Mouse (Mus musculus): ENCODE measurements around the gene Snrpc. TPM values are rescaled to one million over a fixed set of nuclear protein-coding genes. Genes with fewer than 3 reads are reported as not detected.
A peak's percentile ranks its signal among the peaks of the same experiment; 100 is the strongest.
"Not testable (repeated sequence)": the region's sequence is repeated elsewhere in the genome, so short reads cannot be mapped to it uniquely, and the experiment has no call there.

Gene Snrpc
- 198 and 207 TPM in 2 replicates for polyA plus RNA-seq (2015; fragmentation: Nextera tagmentation; extraction: Ambion mirVana)

DNA sequence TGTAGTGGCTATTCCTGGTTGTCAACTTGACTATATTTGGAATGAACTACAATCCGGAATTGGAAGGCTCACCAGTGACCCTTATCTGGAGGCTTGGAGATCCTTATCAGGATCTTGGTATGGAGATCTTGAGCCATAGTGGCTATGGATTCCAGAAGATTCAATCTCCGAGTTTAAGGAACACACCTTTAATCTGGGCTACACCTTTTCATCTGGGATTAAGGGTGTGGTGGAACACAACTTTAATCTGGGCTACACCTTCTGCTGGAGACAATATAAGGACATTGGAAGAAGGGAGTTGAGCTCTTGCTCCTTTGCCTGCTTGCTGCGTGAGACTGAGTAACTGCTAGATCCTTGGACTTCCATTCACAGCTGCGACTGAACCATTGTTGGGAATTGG lies at the start of gene Snrpc:
Snrpc (plus strand) TSS at position 301 of the 400 bp plus-strand sequence.
- not testable (repeated sequence) for H3K9me3 ChIP-seq (ENCODE audit: control insufficient read depth, low read length); H3K27me3 ChIP-seq (replicated peaks; ENCODE audit: control insufficient read depth, insufficient read depth, low read length); H3K4me3 ChIP-seq (ENCODE audit: low read length); H3K36me3 ChIP-seq (ENCODE audit: control insufficient read depth, insufficient read depth, low read length); H3K27ac ChIP-seq (ENCODE audit: low read depth, low read length); H3K9ac ChIP-seq (ENCODE audit: low read depth, low read length); ATAC-seq; H3K4me1 ChIP-seq (ENCODE audit: control insufficient read depth, insufficient read depth, low read depth, low read length); H3K4me2 ChIP-seq (ENCODE audit: low read length)
- WGBS = 78% methylated on average over 2 of the region's 4 CpGs

DNA sequence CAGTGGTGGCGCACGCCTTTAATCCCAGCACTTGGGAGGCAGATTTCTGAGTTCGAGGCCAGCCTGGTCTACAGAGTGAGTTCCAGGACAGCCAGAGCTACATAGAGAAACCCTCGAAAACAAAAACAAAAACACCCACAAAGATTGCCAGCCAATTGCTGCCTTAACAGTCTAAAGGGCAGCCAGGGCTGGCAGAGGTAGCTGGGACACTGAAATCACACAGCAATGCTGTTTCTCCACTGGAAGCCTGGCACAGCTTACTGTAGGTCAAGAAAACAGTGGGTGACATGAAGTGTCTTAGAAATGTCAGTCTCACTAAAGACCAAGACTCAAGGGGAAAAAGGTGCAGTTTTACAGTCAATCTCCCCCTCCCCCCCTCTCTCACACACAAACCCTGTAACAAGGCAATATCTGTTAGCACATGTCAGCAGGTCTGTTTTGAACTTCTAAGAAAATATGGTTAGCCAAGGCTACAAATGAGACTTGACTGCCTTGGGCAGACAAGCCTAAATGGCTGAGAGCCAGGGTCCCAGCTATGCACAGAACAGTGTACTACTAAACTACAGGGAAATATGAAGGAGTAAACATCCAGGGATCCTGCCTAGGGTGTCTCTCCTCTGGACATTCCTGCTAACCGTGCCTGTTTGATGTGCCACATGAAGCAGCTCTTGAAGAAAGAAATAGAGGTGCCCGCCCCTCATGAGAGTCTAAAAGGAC lies 49.3 kb upstream of the Snrpc start:
- Histone ChIP-seq H3K27me3 (replicated peaks; ENCODE audit: control insufficient read depth, insufficient read depth, low read length) (no peaks in the 10 kb centered on the region), H3K27ac (ENCODE audit: low read depth, low read length) (no peak overlapping the region), H3K36me3 (ENCODE audit: control insufficient read depth, insufficient read depth, low read length) (peaks cover 10% of the 10 kb centered on the region), H3K4me2 (ENCODE audit: low read length) (no peak overlapping the region), H3K4me3 (ENCODE audit: low read length) (no peak overlapping the region), H3K9ac (ENCODE audit: low read depth, low read length) (no peak overlapping the region), H3K9me3 (ENCODE audit: control insufficient read depth, low read length) (no peaks in the 10 kb centered on the region), H3K4me1 (ENCODE audit: control insufficient read depth, insufficient read depth, low read depth, low read length) (0 out of 2 replicates have a peak, but pooled peaks cover 3% of the 10 kb centered on the region)
- 90% methylated on average over 6 of the region's 6 CpGs for WGBS
- ATAC-seq = no peak

DNA sequence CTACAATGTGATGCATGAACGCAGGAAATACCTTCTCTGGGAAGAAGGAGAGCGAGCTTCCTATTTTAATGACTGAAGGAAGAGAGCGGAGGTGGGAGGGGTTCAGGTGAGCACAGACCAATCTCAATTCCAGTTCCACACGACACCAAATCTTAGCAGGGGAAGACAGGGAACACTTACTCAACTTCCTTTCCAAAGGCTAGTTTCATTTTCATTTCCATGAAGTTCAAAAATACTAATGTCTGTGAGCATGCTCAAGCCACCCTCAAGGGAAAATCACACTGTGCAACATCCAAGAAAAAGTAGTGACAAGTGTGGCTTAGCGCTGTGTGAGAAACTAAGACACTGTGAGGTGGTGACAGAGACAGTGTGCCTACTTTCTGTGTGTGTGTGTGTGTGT lies 47.9 kb upstream of the Snrpc start:
- H3K4me3 ChIP-seq (ENCODE audit: low read length) = no peak overlapping the region
- H3K27ac ChIP-seq (ENCODE audit: low read depth, low read length) = no peak overlapping the region
- no peaks in the 10 kb centered on the region for H3K27me3 ChIP-seq (replicated peaks; ENCODE audit: control insufficient read depth, insufficient read depth, low read length)
- no peak for ATAC-seq
- no peak overlapping the region for H3K9ac ChIP-seq (ENCODE audit: low read depth, low read length)
- H3K36me3 ChIP-seq (ENCODE audit: control insufficient read depth, insufficient read depth, low read length) = peaks cover 6% of the 10 kb centered on the region
- WGBS = 89% methylated on average over 5 of the region's 5 CpGs
- H3K4me1 ChIP-seq (ENCODE audit: control insufficient read depth, insufficient read depth, low read depth, low read length) = 0 out of 2 replicates have a peak, but pooled peaks cover 3% of the 10 kb centered on the region
- no peak overlapping the region for H3K4me2 ChIP-seq (ENCODE audit: low read length)
- no peaks in the 10 kb centered on the region for H3K9me3 ChIP-seq (ENCODE audit: control insufficient read depth, low read length)

DNA sequence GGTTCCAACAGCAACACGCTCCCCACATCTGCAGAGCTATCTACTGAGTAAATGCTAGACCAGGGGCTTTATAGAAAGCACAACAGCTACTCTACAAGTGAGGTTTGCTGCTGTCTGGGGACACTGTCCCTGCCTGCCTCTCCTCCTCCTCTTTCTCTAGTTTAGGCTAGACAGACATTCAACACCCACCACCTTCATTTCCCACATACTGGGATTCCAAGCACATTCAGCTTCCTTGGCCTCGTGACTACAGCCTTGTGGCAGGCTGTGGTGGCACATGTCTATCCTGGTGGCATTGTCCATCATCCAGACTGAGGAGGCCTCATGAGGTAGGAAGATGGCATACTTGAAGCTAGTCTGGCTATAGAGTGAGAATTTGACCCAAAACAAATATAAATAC lies 47.0 kb upstream of the Snrpc start:
- Histone ChIP-seq H3K27me3 (replicated peaks; ENCODE audit: control insufficient read depth, insufficient read depth, low read length) (no peaks in the 10 kb centered on the region), H3K9me3 (ENCODE audit: control insufficient read depth, low read length) (no peaks in the 10 kb centered on the region), H3K27ac (ENCODE audit: low read depth, low read length) (no peak overlapping the region), H3K4me2 (ENCODE audit: low read length) (no peak overlapping the region), H3K36me3 (ENCODE audit: control insufficient read depth, insufficient read depth, low read length) (no peaks in the 10 kb centered on the region; the same call in 1 of the 2 replicates), H3K9ac (ENCODE audit: low read depth, low read length) (no peak overlapping the region), H3K4me3 (ENCODE audit: low read length) (no peak overlapping the region), H3K4me1 (ENCODE audit: control insufficient read depth, insufficient read depth, low read depth, low read length) (0 out of 2 replicates have a peak, but pooled peaks cover 3% of the 10 kb centered on the region)
- ATAC-seq = no peak
- WGBS = 82% methylated on average over 2 of the region's 2 CpGs

DNA sequence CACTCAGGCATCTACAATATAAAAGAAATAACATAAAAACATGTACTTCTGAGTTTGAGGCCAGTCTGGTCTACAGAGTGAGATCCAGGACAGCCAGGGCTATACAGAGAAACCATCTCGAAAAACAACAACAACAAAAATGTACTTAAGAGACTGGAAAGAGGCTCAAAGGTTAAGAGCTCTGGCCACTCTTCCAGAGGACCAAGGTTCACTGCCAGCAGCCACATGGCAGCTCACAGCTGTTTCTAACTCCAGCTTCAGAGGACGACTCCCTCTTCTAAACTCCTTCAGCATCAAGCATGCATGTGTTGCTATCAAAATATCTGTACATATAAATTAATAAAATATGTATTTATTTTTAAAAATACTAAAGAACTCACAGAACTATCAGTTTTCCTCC lies 46.4 kb upstream of the Snrpc start:
- no peak for ATAC-seq
- WGBS = 80% methylated on average over 2 of the region's 2 CpGs
- H3K4me1 ChIP-seq (ENCODE audit: control insufficient read depth, insufficient read depth, low read depth, low read length) = peaks cover 5% of the 10 kb centered on the region
- no peaks in the 10 kb centered on the region for H3K36me3 ChIP-seq (ENCODE audit: control insufficient read depth, insufficient read depth, low read length)
- no peak overlapping the region for H3K4me3 ChIP-seq (ENCODE audit: low read length)
- H3K27me3 ChIP-seq (replicated peaks; ENCODE audit: control insufficient read depth, insufficient read depth, low read length) = no peaks in the 10 kb centered on the region
- H3K9ac ChIP-seq (ENCODE audit: low read depth, low read length) = no peak overlapping the region
- H3K4me2 ChIP-seq (ENCODE audit: low read length) = no peak overlapping the region
- no peaks in the 10 kb centered on the region for H3K9me3 ChIP-seq (ENCODE audit: control insufficient read depth, low read length)
- no peak overlapping the region for H3K27ac ChIP-seq (ENCODE audit: low read depth, low read length)

DNA sequence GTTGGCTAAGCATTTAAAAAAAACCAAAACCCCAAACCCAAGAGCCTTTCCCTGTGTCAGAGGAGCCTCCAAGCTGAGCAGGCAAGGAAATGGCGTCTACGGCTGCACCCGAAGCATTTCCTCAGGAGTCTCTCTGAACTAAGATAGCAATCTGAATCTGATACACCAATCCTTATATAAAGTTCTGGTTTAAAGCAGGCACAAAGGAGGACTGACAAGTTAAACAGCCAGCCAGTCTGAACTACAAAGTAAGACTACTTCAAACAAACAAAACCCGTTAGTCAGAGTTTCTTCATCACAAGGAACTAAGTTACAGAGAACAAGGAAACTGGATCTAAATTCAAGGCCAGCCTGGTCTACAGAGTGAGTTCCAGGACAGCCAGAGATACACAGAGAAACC lies 45.4 kb upstream of the Snrpc start:
- Histone ChIP-seq H3K4me2 (ENCODE audit: low read length) (no peak overlapping the region), H3K4me1 (ENCODE audit: control insufficient read depth, insufficient read depth, low read depth, low read length) (peaks cover 15% of the 10 kb centered on the region), H3K36me3 (ENCODE audit: control insufficient read depth, insufficient read depth, low read length) (no peaks in the 10 kb centered on the region), H3K9me3 (ENCODE audit: control insufficient read depth, low read length) (no peaks in the 10 kb centered on the region), H3K27me3 (replicated peaks; ENCODE audit: control insufficient read depth, insufficient read depth, low read length) (no peaks in the 10 kb centered on the region), H3K4me3 (ENCODE audit: low read length) (no peak overlapping the region), H3K9ac (ENCODE audit: low read depth, low read length) (no peak overlapping the region), H3K27ac (ENCODE audit: low read depth, low read length) (no peak overlapping the region)
- no peak for ATAC-seq
- 89% methylated on average over 4 of the region's 4 CpGs for WGBS

DNA sequence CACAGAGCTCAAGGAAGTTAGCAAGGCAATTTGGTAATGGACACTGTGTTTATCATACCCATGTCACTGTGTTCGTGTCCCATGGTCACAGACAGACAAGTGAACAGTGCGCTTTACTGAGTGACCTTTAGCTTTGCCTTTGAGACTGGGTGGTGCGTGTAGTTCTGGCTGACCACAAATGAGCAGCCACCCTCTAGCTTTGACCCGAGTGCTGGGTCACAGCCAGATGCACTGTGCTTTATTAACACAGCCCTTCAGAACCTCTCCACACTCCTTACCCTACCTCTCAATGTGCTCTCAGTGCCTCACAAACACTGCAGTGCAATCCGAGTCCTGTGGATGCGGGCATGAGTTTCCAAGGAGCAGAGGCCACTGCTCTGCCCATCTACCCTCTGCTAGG lies 44.8 kb upstream of the Snrpc start:
- Histone ChIP-seq H3K9me3 (ENCODE audit: control insufficient read depth, low read length) (no peaks in the 10 kb centered on the region), H3K27me3 (replicated peaks; ENCODE audit: control insufficient read depth, insufficient read depth, low read length) (no peaks in the 10 kb centered on the region), H3K4me2 (ENCODE audit: low read length) (no peak overlapping the region), H3K4me3 (ENCODE audit: low read length) (no peak overlapping the region), H3K27ac (ENCODE audit: low read depth, low read length) (no peak overlapping the region), H3K9ac (ENCODE audit: low read depth, low read length) (no peak overlapping the region), H3K36me3 (ENCODE audit: control insufficient read depth, insufficient read depth, low read length) (no peaks in the 10 kb centered on the region), H3K4me1 (ENCODE audit: control insufficient read depth, insufficient read depth, low read depth, low read length) (peaks cover 21% of the 10 kb centered on the region)
- 89% methylated on average over 6 of the region's 6 CpGs for WGBS
- no peak for ATAC-seq

DNA sequence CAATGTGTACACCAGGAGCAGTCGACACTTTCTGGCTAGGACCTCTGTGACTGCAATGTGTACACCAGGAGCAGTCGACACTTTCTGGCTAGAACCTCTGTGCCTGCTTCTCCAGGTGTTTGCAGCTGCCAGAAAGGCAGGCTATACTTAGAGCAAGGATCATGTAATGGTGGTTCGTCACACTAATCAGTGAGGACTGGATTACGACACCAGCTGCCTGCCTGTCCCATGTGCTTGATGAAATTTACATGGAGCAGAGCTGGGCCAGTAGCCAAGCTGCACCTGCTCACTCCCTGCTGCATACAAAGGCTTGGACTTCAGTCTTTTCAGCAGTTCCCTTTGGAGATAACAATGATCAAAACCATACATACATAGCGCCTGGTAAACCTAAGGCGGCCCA lies 41.2 kb upstream of the Snrpc start:
- peak overlapping the region; percentile 31 for H3K4me2 ChIP-seq (ENCODE audit: low read length)
- no peaks in the 10 kb centered on the region for H3K9me3 ChIP-seq (ENCODE audit: control insufficient read depth, low read length)
- no peaks in the 10 kb centered on the region for H3K36me3 ChIP-seq (ENCODE audit: control insufficient read depth, insufficient read depth, low read length)
- WGBS = 31% methylated on average over 6 of the region's 6 CpGs
- ATAC-seq = peak; percentile 70
- H3K4me3 ChIP-seq (ENCODE audit: low read length) = no peak overlapping the region
- H3K27me3 ChIP-seq (replicated peaks; ENCODE audit: control insufficient read depth, insufficient read depth, low read length) = no peaks in the 10 kb centered on the region
- peaks cover 23% of the 10 kb centered on the region for H3K4me1 ChIP-seq (ENCODE audit: control insufficient read depth, insufficient read depth, low read depth, low read length)
- peak overlapping the region; percentile 25; the same call in 1 of the 2 replicates for H3K9ac ChIP-seq (ENCODE audit: low read depth, low read length)
- H3K27ac ChIP-seq (ENCODE audit: low read depth, low read length) = peak overlapping the region; percentile 78

DNA sequence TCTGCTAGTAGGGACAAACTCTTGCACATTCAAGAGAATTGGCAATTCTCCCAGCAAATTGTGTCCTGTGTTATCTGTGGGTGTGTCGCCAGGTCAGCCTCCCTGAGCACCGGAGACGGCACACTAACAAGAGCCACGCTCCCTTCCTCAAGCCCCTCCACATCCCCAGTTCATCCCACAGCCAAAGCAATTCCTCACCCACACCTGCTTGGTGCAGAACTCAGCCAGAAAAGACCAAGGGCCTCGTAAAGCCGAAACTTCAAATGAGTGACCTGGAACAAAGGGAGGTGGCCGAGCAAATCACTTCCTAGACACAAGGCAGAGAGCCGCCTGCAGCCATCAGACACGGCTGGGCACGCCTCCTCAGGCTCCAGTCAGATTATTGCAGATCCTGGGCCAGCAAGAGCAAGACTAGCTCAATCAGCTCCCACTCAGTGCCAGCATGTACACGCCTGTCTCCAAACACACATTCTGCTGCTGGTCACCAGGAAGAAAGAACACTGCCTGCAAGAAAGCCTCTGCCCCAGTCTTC lies 40.5 kb upstream of the Snrpc start:
- Histone ChIP-seq H3K4me1 (ENCODE audit: control insufficient read depth, insufficient read depth, low read depth, low read length) (peaks cover 23% of the 10 kb centered on the region), H3K36me3 (ENCODE audit: control insufficient read depth, insufficient read depth, low read length) (no peaks in the 10 kb centered on the region), H3K27ac (ENCODE audit: low read depth, low read length) (peak overlapping the region; percentile 78), H3K9ac (ENCODE audit: low read depth, low read length) (peak overlapping the region; percentile 52), H3K4me2 (ENCODE audit: low read length) (peak overlapping the region; percentile 31), H3K27me3 (replicated peaks; ENCODE audit: control insufficient read depth, insufficient read depth, low read length) (no peaks in the 10 kb centered on the region), H3K9me3 (ENCODE audit: control insufficient read depth, low read length) (no peaks in the 10 kb centered on the region), H3K4me3 (ENCODE audit: low read length) (0 out of 2 replicates have a peak overlapping the region, but pooled peaks have one; percentile 8)
- peak; percentile 70 for ATAC-seq
- 17% methylated on average over 11 of the region's 11 CpGs for WGBS
